Mouse (Mus musculus) MEL (cell line): Measurements from ENCODE around the gene Tspan14.

ENCODE experiments used
- CTCF ChIP-seq, 3 experiments: IDR thresholded peaks in 2 of 3; conservative IDR thresholded peaks in 1 of 3; 2 replicates each; pipeline ENCODE4 v1.5.1; 2011 to 2012; ENCODE audit warnings: low read length in 3 of 3, low read depth in 2 of 3, mild to moderate bottlenecking in 2 of 3, improper control_type of control experiment in 1 of 3, inconsistent platforms in 1 of 3, mixed read lengths in 1 of 3, moderate library complexity in 1 of 3; ENCODE audit not compliant: control insufficient read depth in 1 of 3, insufficient read depth in 1 of 3, poor library complexity in 1 of 3, severe bottlenecking in 1 of 3
- E2F4 ChIP-seq: IDR thresholded peaks from 2 replicates; pipeline ENCODE4 v1.6.1; 2011; ENCODE audit warnings: low read depth, low read length, improper control_type of control experiment, borderline replicate concordance
- ETS1 ChIP-seq: IDR thresholded peaks from 2 replicates; pipeline ENCODE4 v1.6.1; 2012; ENCODE audit warnings: low read depth, mild to moderate bottlenecking, inconsistent platforms, low read length, improper control_type of control experiment, moderate library complexity
- NRF1 ChIP-seq: IDR thresholded peaks from 2 replicates; pipeline ENCODE4 v1.6.1; 2014; ENCODE audit warnings: low read depth, mild to moderate bottlenecking, inconsistent platforms, low read length, improper control_type of control experiment, moderate library complexity; ENCODE audit not compliant: poor library complexity, insufficient read depth, severe bottlenecking
- POLR2A ChIP-seq, 2 experiments: IDR thresholded peaks; 2 replicates each; pipeline ENCODE4 v1.6.1; 2011 to 2012; ENCODE audit warnings: low read length in 2 of 2, mild to moderate bottlenecking in 2 of 2, control low read depth in 1 of 2, improper control_type of control experiment in 1 of 2, low read depth in 1 of 2, moderate library complexity in 1 of 2; ENCODE audit not compliant: control insufficient read depth in 1 of 2, insufficient read depth in 1 of 2, poor library complexity in 1 of 2
- TBP ChIP-seq: IDR thresholded peaks from 2 replicates; pipeline ENCODE4 v1.8.0; 2011; ENCODE audit warnings: low read depth, low read length, improper control_type of control experiment
- UBTF ChIP-seq: IDR thresholded peaks from 2 replicates; pipeline ENCODE4 v1.6.1; 2012; ENCODE audit warnings: low read depth, mild to moderate bottlenecking, inconsistent platforms, low read length, improper control_type of control experiment, moderate library complexity, borderline replicate concordance; ENCODE audit not compliant: insufficient read depth
- ZNF384 ChIP-seq: IDR thresholded peaks from 2 replicates; pipeline ENCODE4 v1.6.1; 2012; ENCODE audit warnings: low read depth, mild to moderate bottlenecking, inconsistent platforms, low read length, improper control_type of control experiment

- TF ChIP-seq ZNF384 (no peak), POLR2A (IDR thresholded peaks at IDR 0.05; ENCODE audit: control insufficient read depth in 1 of 2, insufficient read depth in 1 of 2, low read depth in 1 of 2, low read length in 2 of 2, poor library complexity in 1 of 2) (no peak), E2F4 (no peak), ETS1 (no peak), NRF1 (no peak), UBTF (no peak), TBP (no peak), CTCF (IDR thresholded peaks at IDR 0.05 in 2 of 3, conservative IDR thresholded peaks at IDR 0.05 in 1 of 3; ENCODE audit: control insufficient read depth in 1 of 3, insufficient read depth in 1 of 3, low read depth in 2 of 3, low read length in 3 of 3, poor library complexity in 1 of 3, severe bottlenecking in 1 of 3) (no peak)
Measured at GRCm38 (mm10) chr14:40916667-40917066, 49.9 kb downstream of the Tspan14 start.
